Mouse (Mus musculus) kidney, adult 9 months (tissue): ENCODE results near the gene H1foo.

Experiments used
- DNase-seq: peaks from one replicate; pipeline ENCODE4 v3.0.0; 2022

H1foo gene

DNA sequence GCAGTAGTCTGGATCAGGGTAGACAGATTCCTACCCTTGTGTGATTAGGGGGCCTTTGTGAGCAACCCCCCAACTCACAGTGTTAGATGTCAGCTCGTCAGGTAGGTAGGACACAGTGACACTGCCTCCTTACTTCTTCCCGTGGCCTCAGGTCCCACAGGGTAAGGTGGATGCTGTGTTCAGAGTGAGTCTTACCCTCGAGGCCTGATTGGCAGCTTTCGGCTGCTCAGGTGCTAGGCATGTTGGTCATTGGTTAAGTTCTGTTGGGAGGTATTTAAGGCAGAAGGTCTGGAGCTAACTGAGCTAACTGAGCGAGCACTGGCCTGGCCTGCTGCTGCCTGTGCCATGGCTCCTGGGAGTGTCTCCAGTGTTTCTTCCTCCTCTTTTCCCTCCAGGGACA lies at the start of gene H1foo:
H1foo (plus strand) TSS at position 301 of the 400 bp plus-strand sequence.
- no peak for DNase-seq

DNA sequence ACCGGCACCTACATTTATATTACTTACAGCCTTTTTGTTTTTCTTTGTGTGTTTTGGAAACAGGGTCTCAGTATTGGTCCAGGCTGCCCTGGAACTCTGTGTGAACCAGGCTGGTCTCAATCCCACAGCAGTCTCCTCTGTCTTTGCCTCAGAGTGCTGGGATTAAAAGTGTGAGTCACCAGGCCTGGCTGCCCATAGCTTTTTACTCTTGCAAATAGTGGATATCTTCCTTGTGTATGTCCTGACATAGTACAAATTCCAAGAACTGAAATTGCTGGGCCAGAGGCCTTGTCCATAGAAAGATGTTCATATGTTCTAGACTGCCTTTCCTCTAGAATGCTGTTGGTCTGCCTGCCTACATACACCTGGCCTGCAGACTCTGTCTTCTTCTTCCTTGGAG lies 48.4 kb upstream of the H1foo start:
- DNase-seq, result no peak

GRCm38 (mm10) chr6:115897117-115897516 lies 47.6 kb upstream of the H1foo start:
- DNase-seq, result no peak

DNA sequence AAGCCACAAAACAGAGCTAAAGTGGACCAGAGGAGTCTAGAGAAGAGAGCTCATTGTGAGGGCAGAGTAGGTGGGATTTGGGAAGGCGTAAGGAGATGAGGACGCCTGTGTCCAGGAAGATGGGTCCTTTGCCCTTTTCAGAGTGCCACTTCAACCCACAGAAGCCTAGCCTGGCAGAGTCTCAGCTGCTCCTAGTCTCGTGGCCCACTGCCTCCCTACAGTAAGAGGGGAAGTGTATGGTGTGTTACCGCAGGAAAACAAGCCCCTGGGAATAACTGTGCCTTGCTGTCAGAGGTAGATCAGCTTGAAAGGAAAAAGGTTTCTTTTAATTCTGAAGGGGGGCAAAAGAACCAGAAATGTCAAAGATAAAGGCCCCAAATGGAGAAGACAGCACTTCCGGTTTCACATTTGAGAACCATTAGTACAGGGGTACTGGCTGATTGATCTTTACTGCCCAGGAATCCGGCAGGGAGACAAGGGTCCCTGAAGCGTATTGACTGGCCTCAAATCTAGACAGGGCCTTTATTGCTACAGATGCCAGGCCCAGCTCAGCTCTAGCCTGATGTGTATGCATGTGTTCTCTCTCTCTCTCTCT lies 46.7 kb upstream of the H1foo start:
- DNase-seq, result no peak

- peak; percentile 81 for DNase-seq
These were observed 43.7 kb upstream of the H1foo start for GRCm38 (mm10) chr6:115901062-115901461.

DNA sequence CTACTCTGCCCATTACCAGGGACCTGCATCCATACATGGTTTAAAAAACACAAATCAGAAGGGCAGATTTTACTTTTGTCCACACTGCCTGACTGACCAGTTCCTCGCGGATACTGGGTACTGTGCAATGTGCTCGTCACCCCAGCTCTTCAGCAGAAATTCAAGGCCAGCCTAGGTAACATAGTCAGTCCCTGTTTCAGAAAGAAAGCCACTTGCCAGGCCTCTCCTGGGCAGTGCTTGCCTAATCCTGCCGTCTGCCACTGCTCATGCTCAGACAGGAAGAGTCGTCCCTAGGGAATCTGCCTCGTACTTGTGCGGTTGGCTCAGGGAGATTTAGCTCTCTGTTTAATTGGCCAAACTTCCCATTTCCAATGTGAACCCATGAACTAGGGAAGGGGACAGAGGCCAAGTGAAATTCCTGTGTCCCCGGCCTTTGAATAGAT lies 43.2 kb upstream of the H1foo start:
- DNase-seq, result peak; percentile 80

DNA sequence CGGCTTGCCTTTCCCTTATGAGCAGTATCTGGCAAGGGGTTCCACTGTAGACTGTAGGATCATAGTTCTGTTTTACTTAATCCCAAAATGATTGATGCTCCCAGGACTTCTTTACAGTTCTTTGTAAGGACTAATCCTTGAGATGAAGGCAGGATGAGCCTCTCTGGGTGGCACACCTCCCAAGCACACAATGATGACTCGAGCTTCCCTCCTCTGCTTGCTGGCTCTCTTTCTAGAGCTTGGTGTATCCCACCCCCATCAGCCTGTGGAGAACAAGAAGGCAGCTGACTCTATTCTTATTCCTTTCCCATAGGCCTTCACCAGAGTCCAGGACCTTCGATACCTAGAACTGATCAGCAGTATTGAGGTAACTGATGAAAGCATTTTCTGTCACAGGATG lies 42.2 kb upstream of the H1foo start:
- no peak for DNase-seq

- DNase-seq, result peak; percentile 54
These were observed 39.2 kb upstream of the H1foo start for GRCm38 (mm10) chr6:115905568-115905967.

DNA sequence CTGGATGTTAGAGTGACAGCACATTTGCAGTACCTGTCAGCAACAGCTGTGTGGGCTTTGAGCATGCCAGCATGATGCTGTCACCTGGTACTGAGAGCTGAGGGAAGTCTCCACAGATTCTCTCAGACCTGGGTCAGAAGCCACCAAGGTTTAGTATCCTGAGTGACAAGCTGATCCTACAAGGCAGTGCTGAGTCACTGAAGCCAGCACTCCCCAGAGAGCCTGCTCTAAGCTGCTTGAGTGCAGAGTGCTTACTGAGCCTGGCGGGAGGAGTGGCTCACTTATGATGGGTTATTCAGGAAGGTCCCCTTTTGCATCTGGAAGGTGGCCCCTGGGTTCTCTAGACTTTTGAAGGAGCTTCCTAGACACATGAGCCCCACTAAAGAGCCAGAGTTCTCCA lies 38.3 kb upstream of the H1foo start:
- DNase-seq, result no peak

GRCm38 (mm10) chr6:115906871-115907270 lies 37.9 kb upstream of the H1foo start:
- no peak for DNase-seq

DNA sequence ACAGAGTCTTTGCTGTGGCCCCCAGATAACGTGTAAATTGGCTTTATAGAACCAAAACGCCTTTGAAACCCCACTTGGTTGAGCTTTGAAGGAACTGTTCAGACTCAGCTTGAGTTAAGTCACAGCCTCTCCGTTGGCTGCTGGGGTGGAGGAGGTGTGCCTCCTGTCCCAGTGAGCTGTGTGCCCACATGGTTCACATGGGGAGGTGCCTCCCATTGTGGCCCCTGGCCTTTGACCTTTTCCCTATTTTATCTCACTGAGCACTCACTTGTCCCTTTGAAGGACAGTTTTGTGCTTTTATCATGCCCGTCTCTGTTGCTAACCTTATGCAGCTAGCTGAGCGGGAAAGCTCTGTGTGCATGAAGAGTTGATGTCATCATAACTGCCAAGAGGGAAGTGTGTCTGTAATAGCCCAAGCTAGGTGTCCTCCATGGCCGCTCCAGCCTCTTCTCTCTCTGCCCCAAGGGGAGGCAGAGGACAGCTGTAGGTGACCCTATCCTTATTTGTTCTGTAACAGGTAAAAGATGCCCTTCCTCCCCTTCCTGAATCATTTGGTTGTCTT lies 36.2 kb upstream of the H1foo start:
- no peak for DNase-seq

DNA sequence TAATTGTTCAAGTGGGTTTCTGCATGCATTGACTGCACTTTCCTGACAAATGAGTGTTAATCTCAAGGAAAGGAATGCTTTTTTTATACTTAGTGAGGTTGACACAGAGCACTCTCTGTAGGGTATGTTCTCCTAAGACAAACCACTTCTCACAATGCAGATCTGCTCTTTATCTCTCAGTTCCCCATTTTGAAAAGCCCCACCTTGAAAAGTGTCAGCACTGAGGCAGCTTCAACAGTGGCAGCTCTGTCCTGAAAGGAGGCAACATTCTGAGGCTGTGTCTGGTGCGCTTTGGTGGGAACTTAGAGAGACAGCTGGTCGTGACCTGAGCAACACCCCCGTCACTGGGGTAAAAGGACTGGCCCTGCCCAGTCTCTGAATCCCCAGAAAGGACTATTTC lies 35.7 kb upstream of the H1foo start:
- no peak for DNase-seq

GRCm38 (mm10) chr6:115909940-115910339 lies 34.8 kb upstream of the H1foo start:
- DNase-seq, result peak; percentile 82

GRCm38 (mm10) chr6:115911763-115912162 lies 33.0 kb upstream of the H1foo start:
- peak; percentile 53 for DNase-seq

DNA sequence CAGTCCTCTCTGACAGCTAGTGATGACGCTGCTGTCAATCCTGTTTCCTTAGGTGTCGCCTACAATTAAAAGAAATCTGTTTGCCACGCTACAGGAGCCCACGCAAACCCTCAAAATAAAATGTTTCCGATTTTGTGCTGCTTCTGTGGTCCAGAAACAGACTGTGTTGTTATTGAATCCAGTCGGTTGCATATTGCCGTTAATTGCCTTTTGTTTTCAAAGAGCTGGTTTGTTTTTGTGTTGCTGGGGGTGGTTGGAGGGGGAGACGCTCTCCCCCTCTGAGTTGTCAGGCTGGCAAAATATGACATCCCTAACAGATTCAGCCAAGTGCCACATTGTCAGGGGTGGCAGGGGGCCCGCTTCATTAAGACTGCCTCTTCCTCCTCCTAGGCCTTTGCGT lies 31.3 kb upstream of the H1foo start:
- no peak for DNase-seq

- DNase-seq, result no peak
These were observed 30.1 kb upstream of the H1foo start for GRCm38 (mm10) chr6:115914511-115915202.

- no peak for DNase-seq
These were observed 28.9 kb upstream of the H1foo start for GRCm38 (mm10) chr6:115915601-115916445.

DNA sequence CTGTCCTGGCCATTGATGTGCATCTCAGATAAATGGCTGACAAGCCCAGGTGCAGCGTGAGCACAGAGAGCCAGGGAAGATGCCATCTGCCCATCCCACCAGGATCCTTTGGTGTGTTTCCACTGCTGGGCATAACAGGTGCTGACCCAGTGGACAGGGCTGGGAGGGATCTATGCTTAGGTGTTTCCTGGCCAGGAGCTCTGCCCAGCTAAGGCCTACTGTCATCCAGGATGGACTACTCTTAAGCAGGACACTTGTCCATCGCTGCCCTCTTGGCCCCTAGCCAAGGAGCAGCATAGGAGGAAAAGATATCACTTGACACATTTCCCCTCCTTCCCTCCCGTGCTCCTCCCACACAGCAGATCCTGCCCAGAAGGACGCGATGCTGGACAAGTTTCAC lies 28.1 kb upstream of the H1foo start:
- DNase-seq, result no peak

GRCm38 (mm10) chr6:115918615-115919014 lies 26.1 kb upstream of the H1foo start:
- DNase-seq, result no peak

DNA sequence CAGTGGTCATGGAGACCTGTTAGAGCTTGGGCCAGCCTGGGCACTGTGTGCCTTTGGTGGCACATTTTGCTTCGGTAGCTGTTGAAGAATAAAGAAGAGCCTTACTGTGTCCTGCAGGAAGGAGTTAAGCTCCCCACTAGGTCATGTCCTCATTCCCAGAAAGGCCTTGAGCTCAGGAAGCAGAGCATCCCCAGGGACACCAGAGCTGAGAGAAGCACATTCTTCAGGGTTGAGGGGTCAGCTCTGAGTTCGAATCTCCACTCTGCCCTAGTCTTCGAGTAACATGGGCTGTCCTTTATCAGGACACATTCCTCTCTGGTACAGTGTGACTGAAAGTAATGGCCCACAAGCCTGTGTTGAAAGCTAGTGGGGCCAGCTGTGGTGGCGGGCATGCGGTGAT lies 24.9 kb upstream of the H1foo start:
- DNase-seq, result no peak

DNA sequence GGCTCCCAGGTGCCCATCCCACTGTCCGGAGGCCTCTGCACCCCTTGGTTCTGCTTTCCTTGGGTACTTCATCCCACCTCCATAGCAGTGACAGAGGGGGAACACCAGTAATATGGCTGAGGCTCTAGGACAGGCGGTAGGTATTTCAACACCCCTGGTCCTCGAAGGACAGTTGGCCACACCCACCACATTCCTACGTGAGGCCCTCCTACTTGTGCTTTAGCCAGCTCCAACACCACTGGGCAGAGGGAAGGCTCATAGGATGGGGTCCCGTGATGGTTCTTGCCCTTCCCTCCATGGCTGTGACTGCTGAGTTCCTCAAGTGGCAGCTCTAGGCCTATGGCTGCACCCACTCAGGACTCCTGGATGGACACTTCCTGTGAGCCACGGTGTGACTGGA lies 19.9 kb upstream of the H1foo start:
- DNase-seq, result no peak

- no peak for DNase-seq
These were observed 18.3 kb upstream of the H1foo start for GRCm38 (mm10) chr6:115926416-115926815.
